ENCODE assay signal across 12 mouse cellular contexts in genomic region chr11:96366092-96367041, GRCm38 (mm10). TPM values are rescaled to one million over a fixed set of nuclear protein-coding genes. Genes with fewer than 3 reads are reported as not detected.
DNase-seq lines count a peak whose midpoint lies in the region; ATAC-seq and TF ChIP-seq lines count a peak whose summit lies in the region.
"Had no signal": no experiment of that assay in that cellular context is flagged by ENCODE, and none has a peak within 500 bp of the region (broad histone marks: within the 10 kb centered on the region; RNA-seq: fewer than 3 reads in every experiment).

No protein-coding gene starts in this region.

- WGBS in intestine, embryonic 16.5 days, result 16% methylated on average over 47 of the region's 47 CpGs
- WGBS in lung, embryonic 16.5 days, result 7% methylated on average over 47 of the region's 47 CpGs
- 13% methylated on average over 47 of the region's 47 CpGs for WGBS in thymus, adult 2 months

- TF ChIP-seq POLR2A in thymus, adult 2 months (IDR thresholded peaks at IDR 0.05; ENCODE audit: control insufficient read depth, extremely low read depth, insufficient read depth, low read length, poor library complexity), result no peak

- no peak for TF ChIP-seq CTCF in thymus, adult 2 months (IDR thresholded peaks at IDR 0.05; ENCODE audit: borderline replicate concordance, control insufficient read depth, extremely low read depth, insufficient read depth, low read length, poor library complexity)

- no peaks in the 10 kb centered on the region; the same call in 1 of the 2 replicates for H3K27me3 ChIP-seq in intestine, embryonic 16.5 days (replicated peaks; ENCODE audit: control insufficient read depth, insufficient read depth, low read length)
- H3K27me3 ChIP-seq in lung, embryonic 16.5 days (ENCODE audit: control insufficient read depth, insufficient read depth, low read depth, low read length), result peaks cover 20% of the 10 kb centered on the region
- peaks cover 20% of the 10 kb centered on the region for H3K27me3 ChIP-seq in thymus, adult 2 months (ENCODE audit: control insufficient read depth, insufficient read depth, low read length)

- H3K9me3 ChIP-seq in intestine, embryonic 16.5 days (ENCODE audit: control insufficient read depth, low read length), result no peaks in the 10 kb centered on the region
- H3K9me3 ChIP-seq in lung, embryonic 16.5 days (ENCODE audit: control insufficient read depth, low read length), result no peaks in the 10 kb centered on the region

- H3K36me3 ChIP-seq in intestine, embryonic 16.5 days (ENCODE audit: control insufficient read depth, insufficient read depth, low read length), result no peaks in the 10 kb centered on the region
- no peaks in the 10 kb centered on the region for H3K36me3 ChIP-seq in lung, embryonic 16.5 days (ENCODE audit: control insufficient read depth, insufficient read depth, low read length)
- H3K36me3 ChIP-seq in thymus, adult 2 months (ENCODE audit: control insufficient read depth, insufficient read depth, low read length), result no peaks in the 10 kb centered on the region

- peak overlapping the region; percentile 7; the same call in 1 of the 2 replicates for H3K4me3 ChIP-seq in intestine, embryonic 16.5 days (ENCODE audit: low read length)
- peak overlapping the region; percentile 32 for H3K4me3 ChIP-seq in lung, embryonic 16.5 days (ENCODE audit: low read length)
- no peak overlapping the region for H3K4me3 ChIP-seq in thymus, adult 2 months (ENCODE audit: control insufficient read depth, insufficient read depth, low read length)
- H3K4me3 ChIP-seq: erythroblast, embryonic 14.5 days had no signal

- ATAC-seq in intestine, embryonic 16.5 days, result no peak
- peak; percentile 60; the same call in 1 of the 2 replicates for ATAC-seq in lung, embryonic 16.5 days (ENCODE audit: low read depth)

- no peak overlapping the region for H3K9ac ChIP-seq in intestine, embryonic 16.5 days (ENCODE audit: low read depth, low read length)
- H3K9ac ChIP-seq in lung, embryonic 16.5 days (ENCODE audit: low read length), result peak overlapping the region; percentile 42

- DNase-seq in adrenal gland, postnatal 10 days, result peak; percentile 18
- DNase-seq in adrenal gland, postnatal 25 days, result no peak
- peak; percentile 42 for DNase-seq in R1 (ENCODE audit: low read depth, low spot score)
- no peak for DNase-seq in cerebellum, adult 8-10 months
- no peak for DNase-seq in gastrocnemius, adult 8-10 months (ENCODE audit: low spot score in 2 of 2)
- DNase-seq in thymus, adult 2 months, result no peak

- H3K4me1 ChIP-seq in intestine, embryonic 16.5 days (ENCODE audit: control insufficient read depth, insufficient read depth, low read length), result peaks cover 3% of the 10 kb centered on the region
- H3K4me1 ChIP-seq in lung, embryonic 16.5 days (replicated peaks; ENCODE audit: control insufficient read depth, insufficient read depth, low read length), result peaks cover 13% of the 10 kb centered on the region
- H3K4me1 ChIP-seq in thymus, adult 2 months (replicated peaks; ENCODE audit: control insufficient read depth, insufficient read depth, low read length), result no peaks in the 10 kb centered on the region

- H3K27ac ChIP-seq in intestine, embryonic 16.5 days (ENCODE audit: low read length), result no peak overlapping the region
- H3K27ac ChIP-seq in lung, embryonic 16.5 days (ENCODE audit: low read length), result no peak overlapping the region
- no peak overlapping the region for H3K27ac ChIP-seq in thymus, adult 2 months (ENCODE audit: control insufficient read depth, insufficient read depth, low read length)

- peak overlapping the region; percentile 36; the same call in 1 of the 2 replicates for H3K4me2 ChIP-seq in intestine, embryonic 16.5 days (ENCODE audit: low read depth, low read length)
- H3K4me2 ChIP-seq in lung, embryonic 16.5 days (ENCODE audit: low read depth, low read length), result peak overlapping the region; percentile 53

RNA-seq across cellular contexts. Expression of gene Hoxb1, which starts 0.8 kb away (rescaled TPM):
- not detected for total RNA-seq in adrenal gland, postnatal 10 days (2021)
- total RNA-seq in adrenal gland, postnatal 25 days (2021), result not detected in 2 replicates
- not detected in 2 replicates for polyA plus RNA-seq in intestine, embryonic 16.5 days (2015; fragmentation: Nextera tagmentation; extraction: Ambion mirVana)
- 0.18 TPM in 1 of 2 replicates, not detected in the other for polyA plus RNA-seq in lung, embryonic 16.5 days (2015; fragmentation: Nextera tagmentation; extraction: Ambion mirVana)
- not detected for total RNA-seq in gastrocnemius, adult 8-10 months (2022)
- not detected in 2 replicates for polyA plus RNA-seq in thymus, adult 2 months (2012; rRNA removed)
- total RNA-seq: adrenal gland, adult 18-20 months; left cerebral cortex, postnatal 36 days; neutrophil, adult 5-6 weeks had no signal
- polyA plus RNA-seq: erythroblast, embryonic 14.5 days had no signal

RNA-seq across cellular contexts. Expression of gene Hoxb2, which starts 16.0 kb away (rescaled TPM):
- 10 to 100 TPM; 16.3 to 16.7 TPM for total RNA-seq in adrenal gland, postnatal 10 days (2021)
- total RNA-seq in adrenal gland, postnatal 25 days (2021), result 24.0 and 25.6 TPM in 2 replicates
- 9.6 and 11.6 TPM in 2 replicates for polyA plus RNA-seq in intestine, embryonic 16.5 days (2015; fragmentation: Nextera tagmentation; extraction: Ambion mirVana)
- polyA plus RNA-seq in lung, embryonic 16.5 days (2015; fragmentation: Nextera tagmentation; extraction: Ambion mirVana), result 20.1 and 24.0 TPM in 2 replicates
- total RNA-seq in gastrocnemius, adult 8-10 months (2022), result under 1 TPM in 2 of 4 experiments, not detected in 2; 0.22 to 0.24 TPM
- 1.5 and 2.2 TPM in 2 replicates for polyA plus RNA-seq in thymus, adult 2 months (2012; rRNA removed)
- total RNA-seq: left cerebral cortex, postnatal 36 days; neutrophil, adult 5-6 weeks had no signal
- polyA plus RNA-seq: erythroblast, embryonic 14.5 days had no signal

RNA-seq across cellular contexts. Expression of gene Hoxb3, which starts 43.2 kb away (rescaled TPM):
- 10 to 100 TPM; 13.7 to 24.8 TPM for total RNA-seq in adrenal gland, postnatal 10 days (2021)
- total RNA-seq in adrenal gland, postnatal 25 days (2021), result 33.0 and 40.1 TPM in 2 replicates
- polyA plus RNA-seq in intestine, embryonic 16.5 days (2015; fragmentation: Nextera tagmentation; extraction: Ambion mirVana), result 1.4 and 1.5 TPM in 2 replicates
- 2.1 and 2.6 TPM in 2 replicates for polyA plus RNA-seq in lung, embryonic 16.5 days (2015; fragmentation: Nextera tagmentation; extraction: Ambion mirVana)
- total RNA-seq in gastrocnemius, adult 8-10 months (2022), result under 1 TPM; 0.24 to 0.40 (median 0.30) TPM
- polyA plus RNA-seq in thymus, adult 2 months (2012; rRNA removed), result 1.1 TPM in 2 replicates
- total RNA-seq: left cerebral cortex, postnatal 36 days had no signal
- polyA plus RNA-seq: erythroblast, embryonic 14.5 days had no signal

RNA-seq across cellular contexts. Expression of gene Hoxb4, which starts 48.3 kb away (rescaled TPM):
- 10 to 100 TPM in 1 of 2 experiments, 1 to 10 TPM in 1; 8.4 to 15.9 TPM for total RNA-seq in adrenal gland, postnatal 10 days (2021)
- total RNA-seq in adrenal gland, postnatal 25 days (2021), result 27.6 and 31.5 TPM in 2 replicates
- 1.8 and 2.0 TPM in 2 replicates for polyA plus RNA-seq in intestine, embryonic 16.5 days (2015; fragmentation: Nextera tagmentation; extraction: Ambion mirVana)
- 3.4 TPM in 2 replicates for polyA plus RNA-seq in lung, embryonic 16.5 days (2015; fragmentation: Nextera tagmentation; extraction: Ambion mirVana)
- under 1 TPM; 0.15 to 0.46 (median 0.21) TPM for total RNA-seq in gastrocnemius, adult 8-10 months (2022)
- polyA plus RNA-seq in thymus, adult 2 months (2012; rRNA removed), result 1.3 and 1.5 TPM in 2 replicates
- total RNA-seq: left cerebral cortex, postnatal 36 days had no signal
- polyA plus RNA-seq: erythroblast, embryonic 14.5 days had no signal

Comparison
In these comparisons a context has a peak if more than half of its experiments do, and no peak if none do; other contexts are left out.
1. DNase-seq: peak in adrenal gland, postnatal 10 days (single experiment) and R1 (single experiment); none in adrenal gland, postnatal 25 days (single experiment), cerebellum, adult 8-10 months (single experiment), gastrocnemius, adult 8-10 months (0 of 2) and thymus, adult 2 months (single experiment).
2. RNA of gene Hoxb2, which starts 16.0 kb away (total RNA-seq): 24.0 to 25.6 TPM in adrenal gland, postnatal 25 days and 16.3 to 16.7 TPM in adrenal gland, postnatal 10 days; 0.22 to 0.24 TPM in gastrocnemius, adult 8-10 months; every median in the first group is over 10 times any median in the second.
3. RNA of gene Hoxb3, which starts 43.2 kb away (total RNA-seq): 33.0 to 40.1 TPM in adrenal gland, postnatal 25 days and 13.7 to 24.8 TPM in adrenal gland, postnatal 10 days; 0.24 to 0.40 TPM in gastrocnemius, adult 8-10 months; every median in the first group is over 10 times any median in the second.